Mouse (Mus musculus) small intestine, adult 2 months (tissue): ENCODE data around the gene Eif4a2. TPM values are rescaled to one million over a fixed set of nuclear protein-coding genes. Genes with fewer than 3 reads are reported as not detected.
"Not testable (repeated sequence)": the region's sequence is repeated elsewhere in the genome, so short reads cannot be mapped to it uniquely, and the experiment has no call there.

ENCODE experiments used
- H3K27ac ChIP-seq: fragments of 200-500 bp; 2 replicates; pipeline ENCODE4 v1.5.1; 2012; ENCODE audit warnings: low read depth, low read length, control low read depth, inconsistent platforms; ENCODE audit not compliant: insufficient read depth
- H3K27me3 ChIP-seq: fragments of 200-500 bp; 2 replicates; pipeline ENCODE4 v1.6.1; 2012; ENCODE audit warnings: mild to moderate bottlenecking, moderate library complexity, low read length, inconsistent platforms; ENCODE audit not compliant: control insufficient read depth, insufficient read depth
- H3K36me3 ChIP-seq: fragments of 200-500 bp; 2 replicates; pipeline ENCODE4 v1.6.1; 2012; ENCODE audit warnings: mild to moderate bottlenecking, low read length, control low read depth, inconsistent platforms; ENCODE audit not compliant: control insufficient read depth, insufficient read depth
- H3K4me1 ChIP-seq: fragments of 200-500 bp; 2 replicates; pipeline ENCODE4 v1.6.1; 2012; ENCODE audit warnings: low read length, inconsistent platforms, mixed read lengths; ENCODE audit not compliant: control insufficient read depth, insufficient read depth, insufficient read length
- H3K4me3 ChIP-seq: fragments of 200-500 bp; 2 replicates; pipeline ENCODE4 v1.5.1; 2012; ENCODE audit warnings: low read depth, mild to moderate bottlenecking, control low read depth, inconsistent platforms, low read length, moderate library complexity
- CTCF ChIP-seq: fragments of 200-500 bp; IDR thresholded peaks from 2 replicates; pipeline ENCODE4 v1.5.1; 2012; ENCODE audit warnings: low read depth, mild to moderate bottlenecking, control low read depth, inconsistent platforms, low read length, moderate library complexity, mixed read lengths; ENCODE audit not compliant: insufficient replicate concordance, insufficient read length; ENCODE audit errors: extremely low read depth
- POLR2A ChIP-seq: fragments of 200-500 bp; IDR thresholded peaks from 2 replicates; pipeline ENCODE4 v1.6.1; 2012; ENCODE audit warnings: low read depth, mild to moderate bottlenecking, control low read depth, inconsistent platforms, low read length, moderate library complexity
- WGBS: fragments of 180-500 bp; shearing (Covaris S2); methylation state at CpG from one replicate; pipeline ENCODE4 v1.1.7; 2018; 5-methylcytosine and 5-hydroxymethylcytosine counted together
- polyA plus RNA-seq: library from polyadenylated mRNA; depleted of rRNA; stranded (reverse); fragments of >200 nt; gene quantifications from 2 replicates; pipeline ENCODE4 v1.2.3, GENCODE M21; 2012; rRNA removed

Eif4a2 gene
- 9.0 and 17.2 TPM in 2 replicates for polyA plus RNA-seq

GRCm38 (mm10) chr16:23107231-23107942 is at the start of gene Eif4a2:
Gene Eif4a2 (plus strand): TSS chr16:23107444.
- peaks cover 32% of the 10 kb centered on the region for H3K36me3 ChIP-seq
- H3K27ac ChIP-seq = peak within 1 kb of the TSS; percentile 97
- peak; percentile 95 for TF ChIP-seq POLR2A
- peak; percentile 25; the same call in 1 of the 2 replicates for TF ChIP-seq CTCF
- H3K27me3 ChIP-seq = no peaks in the 10 kb centered on the region
- no peaks in the 10 kb centered on the region; the same call in 1 of the 2 replicates for H3K4me1 ChIP-seq
- peak within 1 kb of the TSS; percentile 80 for H3K4me3 ChIP-seq
- under 1% methylated on average over 71 of the region's 71 CpGs for WGBS

- not testable (repeated sequence) for H3K36me3 ChIP-seq, H3K4me1 ChIP-seq, H3K27me3 ChIP-seq, H3K27ac ChIP-seq, H3K4me3 ChIP-seq
- 74% methylated on average over 1 of the region's 1 CpGs for WGBS
These were observed 49.4 kb upstream of the Eif4a2 start, which contains the start of gene Kng1 for GRCm38 (mm10) chr16:23057668-23058447. Gene Kng1 (plus strand): TSS chr16:23057865.

DNA sequence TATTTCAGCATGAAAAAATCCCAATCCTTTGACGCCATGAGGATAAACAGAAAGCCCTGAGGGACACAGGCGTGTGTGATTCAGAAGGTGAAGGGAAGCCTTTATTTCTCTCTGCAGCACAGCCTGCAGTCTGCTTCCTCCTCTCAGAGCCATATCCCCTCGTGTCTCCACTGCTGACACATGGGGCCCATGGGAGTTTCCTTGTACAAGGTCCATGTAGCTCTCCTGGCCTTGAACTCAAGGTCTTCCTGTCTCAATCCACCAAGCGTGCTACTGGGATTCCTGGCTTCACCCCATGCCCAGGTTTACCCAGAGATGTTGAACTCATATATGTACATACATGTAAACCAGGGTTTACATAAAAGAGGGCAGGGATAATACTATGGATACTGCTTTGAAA is 47.6 kb upstream of the Eif4a2 start:
- H3K27ac ChIP-seq, H3K36me3 ChIP-seq, H3K4me3 ChIP-seq, H3K27me3 ChIP-seq, H3K4me1 ChIP-seq: not testable (repeated sequence)
- 41% methylated on average over 4 of the region's 4 CpGs for WGBS

- H3K36me3 ChIP-seq, H3K27me3 ChIP-seq, H3K4me3 ChIP-seq, H3K4me1 ChIP-seq, H3K27ac ChIP-seq: not testable (repeated sequence)
- WGBS = 83% methylated on average over 5 of the region's 5 CpGs
These were observed 46.4 kb upstream of the Eif4a2 start for GRCm38 (mm10) chr16:23060781-23061325.

GRCm38 (mm10) chr16:23077516-23077915 is 29.7 kb upstream of the Eif4a2 start:
- H3K36me3 ChIP-seq, H3K4me3 ChIP-seq, H3K4me1 ChIP-seq, H3K27me3 ChIP-seq, H3K27ac ChIP-seq: not testable (repeated sequence)
- WGBS = 79% methylated on average over 6 of the region's 6 CpGs

DNA sequence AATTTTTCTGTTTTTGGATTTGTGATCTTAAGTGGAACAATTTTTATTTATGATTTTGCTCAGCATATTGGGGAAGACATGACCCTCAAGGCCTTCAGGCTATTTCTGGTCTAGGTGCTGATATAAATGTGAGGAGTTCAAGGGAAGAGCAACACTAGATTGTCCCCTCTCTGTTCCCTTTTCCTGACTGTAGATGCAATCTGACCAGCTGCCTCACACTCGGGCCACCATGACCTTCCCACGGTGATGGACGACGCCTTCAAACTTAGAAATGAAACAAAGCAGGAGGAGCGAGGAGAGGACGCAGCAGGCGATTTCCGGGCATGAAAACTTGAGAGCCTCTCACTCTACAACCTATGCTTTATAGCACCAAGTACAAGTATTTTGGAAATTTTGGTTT is 20.1 kb upstream of the Eif4a2 start:
- not testable (repeated sequence) for H3K36me3 ChIP-seq, H3K27me3 ChIP-seq, H3K4me1 ChIP-seq, H3K4me3 ChIP-seq, H3K27ac ChIP-seq
- 80% methylated on average over 8 of the region's 8 CpGs for WGBS

- not testable (repeated sequence) for H3K36me3 ChIP-seq, H3K27me3 ChIP-seq, H3K4me3 ChIP-seq, H3K4me1 ChIP-seq, H3K27ac ChIP-seq
- WGBS = 22% methylated on average over 4 of the region's 4 CpGs
These were observed 19.5 kb upstream of the Eif4a2 start for GRCm38 (mm10) chr16:23087712-23088111.

GRCm38 (mm10) chr16:23088491-23088890 is 18.8 kb upstream of the Eif4a2 start:
- H3K27me3 ChIP-seq = not testable (repeated sequence)
- 81% methylated on average over 1 of the region's 1 CpGs for WGBS

DNA sequence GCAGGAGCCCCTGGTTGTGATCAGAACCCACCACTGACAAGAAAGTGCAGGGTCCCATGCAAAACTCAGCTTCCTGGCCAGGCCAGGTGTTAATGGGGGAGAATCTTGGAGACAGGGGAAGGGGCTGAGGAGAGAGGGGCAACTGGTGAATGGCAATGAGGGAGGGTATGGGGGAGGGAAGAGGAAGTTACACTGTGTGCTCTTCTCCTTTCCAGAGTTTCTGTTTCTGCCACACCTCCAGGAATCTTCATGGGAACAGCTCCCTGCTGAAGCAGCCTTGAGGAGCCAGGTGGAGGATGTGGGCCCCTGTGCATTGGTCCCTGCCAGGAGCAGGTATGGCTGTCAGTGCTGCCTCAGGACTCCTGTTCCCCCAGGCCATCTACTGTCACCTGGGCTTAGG is 15.9 kb upstream of the Eif4a2 start:
- H3K36me3 ChIP-seq, H3K27me3 ChIP-seq, H3K27ac ChIP-seq, H3K4me1 ChIP-seq, H3K4me3 ChIP-seq: not testable (repeated sequence)

More at GRCm38 (mm10) chr16:23088491-23088890, 18.8 kb upstream of the Eif4a2 start:
- not testable (repeated sequence) for H3K4me3 ChIP-seq, H3K36me3 ChIP-seq, H3K27ac ChIP-seq, H3K4me1 ChIP-seq
